Mouse (Mus musculus): ENCODE measurements around the gene Spry1. TPM values are rescaled to one million over a fixed set of nuclear protein-coding genes. Genes with fewer than 3 reads are reported as not detected.

The Spry1 gene
- polyA plus RNA-seq, 1 experiment: 20.6 TPM

DNA sequence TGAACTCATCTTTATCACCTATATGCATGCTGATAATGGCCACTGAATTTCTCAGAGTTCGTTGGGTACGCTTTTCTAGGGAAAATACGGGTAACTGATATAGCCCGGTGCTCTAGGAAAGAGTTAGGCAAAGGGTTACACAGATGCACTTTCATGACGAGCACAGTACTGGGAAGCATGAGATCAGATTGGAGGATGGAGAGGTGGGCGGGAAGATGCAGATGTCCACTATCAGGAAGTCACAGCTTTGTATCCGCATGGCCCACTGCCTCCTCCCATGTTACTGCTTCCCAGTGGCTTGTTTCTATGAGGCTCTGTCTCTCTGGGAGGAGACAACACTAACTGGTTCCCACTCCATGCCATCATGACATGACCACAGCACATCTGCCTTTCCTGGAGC is 36.9 kb upstream of the Spry1 start:
- Histone ChIP-seq H3K4me2 (ENCODE audit: low read depth) (no peak overlapping the region), H3K27me3 (ENCODE audit: control insufficient read depth, insufficient read depth, insufficient read length) (no peaks in the 10 kb centered on the region), H3K4me3 (no peak overlapping the region), H3K79me2 (ENCODE audit: control insufficient read depth, insufficient read depth) (no peaks in the 10 kb centered on the region), H3K36me3 (ENCODE audit: control insufficient read depth, insufficient read depth) (no peaks in the 10 kb centered on the region), H3ac (ENCODE audit: control insufficient read depth, insufficient read length) (no peak overlapping the region)
- no peak for TF ChIP-seq REST (IDR thresholded peaks at IDR 0.05; ENCODE audit: insufficient read depth, insufficient read length)
- TF ChIP-seq E2F4 (IDR thresholded peaks at IDR 0.05; ENCODE audit: insufficient read depth): no peak
- no peak for TF ChIP-seq SRF (IDR thresholded peaks at IDR 0.05; ENCODE audit: control insufficient read depth, insufficient read length, low read depth)
- TF ChIP-seq MAX (IDR thresholded peaks at IDR 0.05; ENCODE audit: low read depth): no peak
- TF ChIP-seq CEBPB (IDR thresholded peaks at IDR 0.05; ENCODE audit: insufficient read depth, poor library complexity, severe bottlenecking): no peak
- TF ChIP-seq POLR2AphosphoS2 (IDR thresholded peaks at IDR 0.05; ENCODE audit: insufficient read length, low read depth): no peak
- no peak for TF ChIP-seq TCF3 (IDR thresholded peaks at IDR 0.05; ENCODE audit: insufficient read length, low read depth)
- TF ChIP-seq MYOD1 (IDR thresholded peaks at IDR 0.05; ENCODE audit: control insufficient read depth in 1 of 3, insufficient read length in 2 of 3, low read depth in 2 of 3): no peak
- no peak for TF ChIP-seq MYOG (IDR thresholded peaks at IDR 0.05; ENCODE audit: control insufficient read depth in 1 of 3, insufficient read depth in 1 of 3, insufficient read length in 2 of 3, low read depth in 2 of 3)
- TF ChIP-seq TCF12 (IDR thresholded peaks at IDR 0.05; ENCODE audit: insufficient read depth, poor library complexity, severe bottlenecking): no peak
- no peak for TF ChIP-seq POLR2A (IDR thresholded peaks at IDR 0.05; ENCODE audit: insufficient read length, low read depth)
- TF ChIP-seq USF1 (IDR thresholded peaks at IDR 0.05; ENCODE audit: low read depth): no peak

DNA sequence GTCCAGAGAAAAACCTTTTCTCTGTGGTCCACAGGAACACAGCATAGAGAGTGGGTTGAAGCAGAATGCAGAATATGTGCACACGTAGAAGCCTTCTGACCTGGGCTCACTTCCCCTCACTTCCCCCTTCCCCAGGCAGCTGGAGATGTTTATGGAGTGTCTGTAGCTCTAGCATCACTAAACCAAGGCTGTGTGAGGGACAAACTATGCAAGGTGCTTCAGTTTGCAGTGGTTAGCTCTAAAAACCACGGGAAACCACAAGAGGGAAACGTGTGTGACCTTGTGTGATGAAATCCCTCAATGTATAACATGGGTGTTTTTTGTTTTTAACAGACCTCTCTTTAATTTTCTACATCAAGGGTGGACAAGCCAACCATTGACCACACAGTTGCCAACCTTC is 36.2 kb upstream of the Spry1 start:
- no peak overlapping the region for H3K4me3 ChIP-seq
- H3K4me2 ChIP-seq (ENCODE audit: low read depth): no peak overlapping the region
- no peak overlapping the region for H3ac ChIP-seq (ENCODE audit: control insufficient read depth, insufficient read length)
- no peaks in the 10 kb centered on the region for H3K36me3 ChIP-seq (ENCODE audit: control insufficient read depth, insufficient read depth)
- H3K27me3 ChIP-seq (ENCODE audit: control insufficient read depth, insufficient read depth, insufficient read length): no peaks in the 10 kb centered on the region
- TF ChIP-seq POLR2AphosphoS2 (IDR thresholded peaks at IDR 0.05; ENCODE audit: insufficient read length, low read depth): no peak
- TF ChIP-seq CEBPB (IDR thresholded peaks at IDR 0.05; ENCODE audit: insufficient read depth, poor library complexity, severe bottlenecking): no peak
- TF ChIP-seq E2F4 (IDR thresholded peaks at IDR 0.05; ENCODE audit: insufficient read depth): no peak
- no peak for TF ChIP-seq TCF12 (IDR thresholded peaks at IDR 0.05; ENCODE audit: insufficient read depth, poor library complexity, severe bottlenecking)
- no peak for TF ChIP-seq REST (IDR thresholded peaks at IDR 0.05; ENCODE audit: insufficient read depth, insufficient read length)
- TF ChIP-seq MYOD1 (IDR thresholded peaks at IDR 0.05; ENCODE audit: control insufficient read depth in 1 of 3, insufficient read length in 2 of 3, low read depth in 2 of 3): no peak
- no peak for TF ChIP-seq TCF3 (IDR thresholded peaks at IDR 0.05; ENCODE audit: insufficient read length, low read depth)
- TF ChIP-seq POLR2A (IDR thresholded peaks at IDR 0.05; ENCODE audit: insufficient read length, low read depth): no peak
- TF ChIP-seq USF1 (IDR thresholded peaks at IDR 0.05; ENCODE audit: low read depth): no peak
- no peak for TF ChIP-seq MYOG (IDR thresholded peaks at IDR 0.05; ENCODE audit: control insufficient read depth in 1 of 3, insufficient read depth in 1 of 3, insufficient read length in 2 of 3, low read depth in 2 of 3)
- no peak for TF ChIP-seq SRF (IDR thresholded peaks at IDR 0.05; ENCODE audit: control insufficient read depth, insufficient read length, low read depth)
- TF ChIP-seq MAX (IDR thresholded peaks at IDR 0.05; ENCODE audit: low read depth): no peak
- H3K79me2 ChIP-seq (ENCODE audit: control insufficient read depth, insufficient read depth): no peaks in the 10 kb centered on the region

DNA sequence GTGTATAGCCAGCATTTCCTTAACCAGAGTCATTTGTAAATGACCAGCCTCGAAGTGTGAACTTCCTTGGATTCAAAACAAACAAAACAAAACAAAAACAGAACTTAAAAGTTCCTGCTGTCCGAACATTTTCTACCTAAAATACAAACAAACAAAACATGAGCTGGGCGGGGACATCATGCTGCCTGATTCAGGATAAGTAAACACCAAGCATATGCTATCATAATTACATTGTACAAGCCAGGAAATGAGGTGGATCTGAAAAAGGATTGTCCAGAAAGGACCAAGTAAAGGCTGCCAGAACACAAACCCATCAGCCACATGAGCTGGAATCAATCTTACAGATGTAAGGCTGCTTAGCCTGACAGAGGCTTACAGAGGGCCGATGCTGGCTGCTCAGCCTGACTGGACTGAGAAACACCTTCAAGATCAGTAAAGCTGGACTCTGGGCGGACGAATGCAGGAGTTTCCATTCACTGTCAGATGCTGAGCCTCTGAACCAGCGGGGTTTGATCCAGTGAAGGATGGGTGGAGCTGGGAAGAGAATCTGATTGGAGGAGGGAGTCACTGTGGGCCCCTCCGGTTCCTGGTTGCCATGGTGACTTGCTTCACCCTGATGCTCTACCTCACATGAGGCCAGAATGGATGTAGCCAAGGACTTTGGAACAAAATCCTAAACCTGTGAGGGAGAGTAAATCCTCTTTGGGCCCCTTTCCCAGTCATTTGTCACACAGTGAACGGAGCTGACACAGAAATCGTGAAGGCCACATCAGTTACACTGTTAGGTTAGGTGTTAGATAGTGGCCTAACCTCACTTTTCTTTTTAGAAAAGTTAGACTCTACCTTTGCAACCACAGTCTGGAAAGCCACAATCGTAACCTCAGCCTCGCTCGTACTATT is 34.5 kb upstream of the Spry1 start:
- Histone ChIP-seq H3K79me2 (ENCODE audit: control insufficient read depth, insufficient read depth) (no peaks in the 10 kb centered on the region), H3K4me2 (ENCODE audit: low read depth) (no peak overlapping the region), H3ac (ENCODE audit: control insufficient read depth, insufficient read length) (no peak overlapping the region), H3K36me3 (ENCODE audit: control insufficient read depth, insufficient read depth) (no peaks in the 10 kb centered on the region), H3K4me3 (no peak overlapping the region), H3K27me3 (ENCODE audit: control insufficient read depth, insufficient read depth, insufficient read length) (no peaks in the 10 kb centered on the region)
- TF ChIP-seq USF1 (IDR thresholded peaks at IDR 0.05; ENCODE audit: low read depth): no peak
- TF ChIP-seq REST (IDR thresholded peaks at IDR 0.05; ENCODE audit: insufficient read depth, insufficient read length): no peak
- no peak for TF ChIP-seq MAX (IDR thresholded peaks at IDR 0.05; ENCODE audit: low read depth)
- TF ChIP-seq SRF (IDR thresholded peaks at IDR 0.05; ENCODE audit: control insufficient read depth, insufficient read length, low read depth): no peak
- no peak for TF ChIP-seq MYOG (IDR thresholded peaks at IDR 0.05; ENCODE audit: control insufficient read depth in 1 of 3, insufficient read depth in 1 of 3, insufficient read length in 2 of 3, low read depth in 2 of 3)
- no peak for TF ChIP-seq POLR2A (IDR thresholded peaks at IDR 0.05; ENCODE audit: insufficient read length, low read depth)
- no peak for TF ChIP-seq TCF12 (IDR thresholded peaks at IDR 0.05; ENCODE audit: insufficient read depth, poor library complexity, severe bottlenecking)
- TF ChIP-seq E2F4 (IDR thresholded peaks at IDR 0.05; ENCODE audit: insufficient read depth): no peak
- TF ChIP-seq CEBPB (IDR thresholded peaks at IDR 0.05; ENCODE audit: insufficient read depth, poor library complexity, severe bottlenecking): no peak
- TF ChIP-seq TCF3 (IDR thresholded peaks at IDR 0.05; ENCODE audit: insufficient read length, low read depth): no peak
- no peak for TF ChIP-seq MYOD1 (IDR thresholded peaks at IDR 0.05; ENCODE audit: control insufficient read depth in 1 of 3, insufficient read length in 2 of 3, low read depth in 2 of 3)
- TF ChIP-seq POLR2AphosphoS2 (IDR thresholded peaks at IDR 0.05; ENCODE audit: insufficient read length, low read depth): no peak

DNA sequence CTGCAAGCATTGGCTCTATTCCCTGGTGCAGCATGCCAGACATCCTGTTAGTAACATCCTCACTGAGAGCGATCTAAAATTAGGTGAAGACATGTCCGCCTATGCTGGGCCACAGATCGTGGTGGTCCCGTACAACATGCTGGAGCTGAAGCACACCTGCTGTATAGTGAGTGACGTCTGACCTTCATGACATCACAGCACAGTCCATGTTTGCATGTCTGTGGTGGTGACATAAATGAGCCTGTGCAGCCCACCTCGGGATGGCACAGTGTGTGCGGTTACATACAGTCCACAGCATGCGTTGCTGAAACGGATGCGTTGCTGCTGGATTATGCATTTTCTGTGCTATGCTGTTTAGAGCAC is 33.9 kb upstream of the Spry1 start:
- H3K27me3 ChIP-seq (ENCODE audit: control insufficient read depth, insufficient read depth, insufficient read length): no peaks in the 10 kb centered on the region
- H3K79me2 ChIP-seq (ENCODE audit: control insufficient read depth, insufficient read depth): no peaks in the 10 kb centered on the region
- H3K36me3 ChIP-seq (ENCODE audit: control insufficient read depth, insufficient read depth): no peaks in the 10 kb centered on the region
- no peak overlapping the region for H3K4me2 ChIP-seq (ENCODE audit: low read depth)
- H3K4me3 ChIP-seq: no peak overlapping the region
- H3ac ChIP-seq (ENCODE audit: control insufficient read depth, insufficient read length): no peak overlapping the region
- TF ChIP-seq MYOD1 (IDR thresholded peaks at IDR 0.05; ENCODE audit: control insufficient read depth in 1 of 3, insufficient read length in 2 of 3, low read depth in 2 of 3) (no peak), USF1 (IDR thresholded peaks at IDR 0.05; ENCODE audit: low read depth) (no peak), TCF12 (IDR thresholded peaks at IDR 0.05; ENCODE audit: insufficient read depth, poor library complexity, severe bottlenecking) (no peak), POLR2AphosphoS2 (IDR thresholded peaks at IDR 0.05; ENCODE audit: insufficient read length, low read depth) (no peak), REST (IDR thresholded peaks at IDR 0.05; ENCODE audit: insufficient read depth, insufficient read length) (no peak), MAX (IDR thresholded peaks at IDR 0.05; ENCODE audit: low read depth) (no peak), MYOG (IDR thresholded peaks at IDR 0.05; ENCODE audit: control insufficient read depth in 1 of 3, insufficient read depth in 1 of 3, insufficient read length in 2 of 3, low read depth in 2 of 3) (no peak), TCF3 (IDR thresholded peaks at IDR 0.05; ENCODE audit: insufficient read length, low read depth) (no peak), POLR2A (IDR thresholded peaks at IDR 0.05; ENCODE audit: insufficient read length, low read depth) (no peak), CEBPB (IDR thresholded peaks at IDR 0.05; ENCODE audit: insufficient read depth, poor library complexity, severe bottlenecking) (no peak), SRF (IDR thresholded peaks at IDR 0.05; ENCODE audit: control insufficient read depth, insufficient read length, low read depth) (no peak), E2F4 (IDR thresholded peaks at IDR 0.05; ENCODE audit: insufficient read depth) (no peak)
